In the genomic region with DNA sequence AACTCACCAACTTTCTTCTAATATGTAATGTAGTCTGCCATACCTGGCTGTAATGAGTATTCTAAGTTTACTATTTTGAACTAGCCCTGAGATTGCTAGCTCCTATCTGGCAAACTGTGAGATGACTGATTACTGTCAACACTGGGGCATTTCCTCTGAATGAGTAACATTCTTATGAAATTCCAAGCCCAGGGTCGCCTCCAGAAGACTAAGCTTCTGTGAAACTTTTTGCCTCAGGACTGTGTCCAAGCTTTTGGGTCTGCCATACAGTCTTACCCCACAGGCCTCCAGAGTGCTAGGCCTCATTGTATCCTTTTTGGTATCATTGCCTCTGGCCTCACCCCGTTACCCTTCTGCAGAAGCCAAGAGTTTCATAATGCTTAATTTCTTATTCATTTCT, we compare ENCODE assay signal across 26 mouse cellular contexts.
DNase-seq lines count a peak whose midpoint lies in the region; ATAC-seq and TF ChIP-seq lines count a peak whose summit lies in the region.
"Had no signal": no experiment of that assay in that cellular context is flagged by ENCODE, and none has a peak within 500 bp of the region (broad histone marks: within the 10 kb centered on the region; RNA-seq: fewer than 3 reads in every experiment).

No protein-coding gene starts in this region.

- ATAC-seq in midbrain, embryonic 11.5 days (ENCODE audit: low FRiP score), result no peak
- no peak for ATAC-seq in midbrain, embryonic 14.5 days (ENCODE audit: low FRiP score, low TSS enrichment)
- no peak for ATAC-seq in intestine, postnatal 0 days
- ATAC-seq: CD4-positive, CD25-positive, alpha-beta regulatory T cell, adult 4 months; forebrain, embryonic 14.5 days; forebrain, embryonic 16.5 days had no signal

- no peak overlapping the region for H3K27ac ChIP-seq in midbrain, embryonic 11.5 days (ENCODE audit: low read depth, low read length)
- H3K27ac ChIP-seq in midbrain, embryonic 14.5 days (replicated peaks; ENCODE audit: low read depth, low read length), result no peak overlapping the region
- no peak overlapping the region for H3K27ac ChIP-seq in heart, embryonic 10.5 days
- no peak overlapping the region for H3K27ac ChIP-seq in intestine, postnatal 0 days (ENCODE audit: low read depth, low read length)
- H3K27ac ChIP-seq: embryonic facial prominence, embryonic 13.5 days; embryonic facial prominence, embryonic 15.5 days; forebrain, embryonic 10.5 days; forebrain, embryonic 12.5 days had no signal

- H3K4me1 ChIP-seq in midbrain, embryonic 11.5 days (ENCODE audit: control insufficient read depth, insufficient read depth, low read length), result no peaks in the 10 kb centered on the region
- no peaks in the 10 kb centered on the region; the same call in 1 of the 2 replicates for H3K4me1 ChIP-seq in midbrain, embryonic 14.5 days (ENCODE audit: control insufficient read depth, insufficient read depth, low read length)
- no peaks in the 10 kb centered on the region; the same call in 1 of the 2 replicates for H3K4me1 ChIP-seq in heart, embryonic 10.5 days
- H3K4me1 ChIP-seq in intestine, postnatal 0 days (replicated peaks; ENCODE audit: control insufficient read depth, insufficient read depth, low read length), result no peaks in the 10 kb centered on the region; the same call in none of the 2 replicates
- H3K4me1 ChIP-seq: embryonic facial prominence, embryonic 15.5 days; forebrain, embryonic 10.5 days; forebrain, embryonic 12.5 days had no signal

- WGBS in midbrain, embryonic 11.5 days, result 81% methylated on average over 2 of the region's 2 CpGs
- WGBS in midbrain, embryonic 14.5 days, result 80% methylated on average over 2 of the region's 2 CpGs
- 59% methylated on average over 2 of the region's 2 CpGs for WGBS in heart, embryonic 10.5 days
- WGBS in intestine, postnatal 0 days, result 75% methylated on average over 2 of the region's 2 CpGs

- no peak overlapping the region for H3K9ac ChIP-seq in midbrain, embryonic 11.5 days (ENCODE audit: low read length)
- H3K9ac ChIP-seq in midbrain, embryonic 14.5 days (replicated peaks; ENCODE audit: low read length), result no peak overlapping the region
- no peak overlapping the region for H3K9ac ChIP-seq in intestine, postnatal 0 days (ENCODE audit: low read depth, low read length)
- H3K9ac ChIP-seq: embryonic facial prominence, embryonic 13.5 days; embryonic facial prominence, embryonic 15.5 days; forebrain, embryonic 12.5 days had no signal

- H3K36me3 ChIP-seq in midbrain, embryonic 11.5 days (ENCODE audit: control insufficient read depth, insufficient read depth, low read length), result no peaks in the 10 kb centered on the region
- no peaks in the 10 kb centered on the region for H3K36me3 ChIP-seq in midbrain, embryonic 14.5 days (ENCODE audit: control insufficient read depth, insufficient read depth, low read length)
- H3K36me3 ChIP-seq in heart, embryonic 10.5 days, result no peaks in the 10 kb centered on the region
- no peaks in the 10 kb centered on the region for H3K36me3 ChIP-seq in intestine, postnatal 0 days (ENCODE audit: control insufficient read depth, insufficient read depth)
- H3K36me3 ChIP-seq: embryonic facial prominence, embryonic 13.5 days; embryonic facial prominence, embryonic 15.5 days; forebrain, embryonic 10.5 days; forebrain, embryonic 12.5 days; G1E had no signal

- no peaks in the 10 kb centered on the region for H3K9me3 ChIP-seq in midbrain, embryonic 11.5 days (ENCODE audit: control insufficient read depth, low read length)
- H3K9me3 ChIP-seq in midbrain, embryonic 14.5 days (ENCODE audit: control insufficient read depth, low read length), result no peaks in the 10 kb centered on the region
- no peaks in the 10 kb centered on the region for H3K9me3 ChIP-seq in heart, embryonic 10.5 days
- H3K9me3 ChIP-seq in intestine, postnatal 0 days (ENCODE audit: control insufficient read depth), result no peaks in the 10 kb centered on the region
- H3K9me3 ChIP-seq: embryonic facial prominence, embryonic 13.5 days; embryonic facial prominence, embryonic 15.5 days; forebrain, embryonic 10.5 days; forebrain, embryonic 12.5 days had no signal

- H3K27me3 ChIP-seq in midbrain, embryonic 11.5 days (ENCODE audit: control insufficient read depth, insufficient read depth, low read length), result no peaks in the 10 kb centered on the region
- no peaks in the 10 kb centered on the region for H3K27me3 ChIP-seq in midbrain, embryonic 14.5 days (ENCODE audit: control insufficient read depth, insufficient read depth, low read length)
- H3K27me3 ChIP-seq in heart, embryonic 10.5 days (ENCODE audit: insufficient read depth, poor library complexity, severe bottlenecking), result peaks cover 8% of the 10 kb centered on the region; the same call in 1 of the 2 replicates
- no peaks in the 10 kb centered on the region for H3K27me3 ChIP-seq in intestine, postnatal 0 days (replicated peaks; ENCODE audit: control insufficient read depth, insufficient read depth, low read length)
- H3K27me3 ChIP-seq: CH12.LX; embryonic facial prominence, embryonic 13.5 days; embryonic facial prominence, embryonic 15.5 days; forebrain, embryonic 12.5 days had no signal

- H3K4me2 ChIP-seq in midbrain, embryonic 11.5 days, result no peak overlapping the region
- no peak overlapping the region for H3K4me2 ChIP-seq in midbrain, embryonic 14.5 days (ENCODE audit: low read length)
- H3K4me2 ChIP-seq in intestine, postnatal 0 days (replicated peaks; ENCODE audit: low read depth), result no peak overlapping the region
- H3K4me2 ChIP-seq: embryonic facial prominence, embryonic 13.5 days; embryonic facial prominence, embryonic 15.5 days; forebrain, embryonic 12.5 days had no signal

- no peak overlapping the region for H3K4me3 ChIP-seq in midbrain, embryonic 11.5 days (ENCODE audit: low read depth, low read length)
- H3K4me3 ChIP-seq in midbrain, embryonic 14.5 days (replicated peaks; ENCODE audit: low read depth, low read length), result no peak overlapping the region
- H3K4me3 ChIP-seq in heart, embryonic 10.5 days, result no peak overlapping the region
- no peak overlapping the region for H3K4me3 ChIP-seq in intestine, postnatal 0 days (ENCODE audit: low read depth, low read length)
- H3K4me3 ChIP-seq: embryonic facial prominence, embryonic 13.5 days; embryonic facial prominence, embryonic 15.5 days; erythroblast, embryonic 14.5 days; forebrain, embryonic 10.5 days; forebrain, embryonic 12.5 days had no signal

- DNase-seq in adrenal gland, adult 8-10 months, result peak; percentile 33
- DNase-seq in adrenal gland, adult 18-20 months (ENCODE audit: low spot score in 2 of 2), result no peak
- DNase-seq in midbrain, embryonic 11.5 days (ENCODE audit: low spot score, missing footprints), result peak; percentile 44
- no peak for DNase-seq in midbrain, embryonic 14.5 days
- DNase-seq in NIH3T3 (ENCODE audit: low read depth), result peak; percentile 5
- peak; percentile 13 to 22 for DNase-seq in adrenal gland, postnatal 36 days
- no peak for DNase-seq in heart, embryonic 10.5 days (ENCODE audit: low spot score)
- DNase-seq: B cell, adult 2 months; cerebellum, adult 11 months; cerebellum, adult 18-20 months; cerebellum, adult 8-10 months; cerebellum, adult 9-11 months; cerebellum, postnatal 14 days; cerebellum, postnatal 36 days; embryo, embryonic 11 days had no signal

- TF ChIP-seq CTCF in intestine, postnatal 0 days (IDR thresholded peaks at IDR 0.05; ENCODE audit: low read depth), result no peak

Comparison
In these comparisons a context has a peak if more than half of its experiments do, and no peak if none do; other contexts are left out.
1. DNase-seq: peak in adrenal gland, adult 8-10 months (single experiment), midbrain, embryonic 11.5 days (single experiment), NIH3T3 (single experiment) and adrenal gland, postnatal 36 days (2 of 2); none in adrenal gland, adult 18-20 months (0 of 2), midbrain, embryonic 14.5 days (single experiment) and heart, embryonic 10.5 days (single experiment).